Mouse (Mus musculus): Measurements from ENCODE around the gene Hexim2. TPM values are rescaled to one million over a fixed set of nuclear protein-coding genes. Genes with fewer than 3 reads are reported as not detected.

The Hexim2 gene
- polyA plus RNA-seq, 1 experiment from 2014 or later, result 15.0 TPM

GRCm38 (mm10) chr11:103113771-103114170 is 18.5 kb upstream of the Hexim2 start:
- Histone ChIP-seq H3K27ac (0 out of 2 replicates have a peak overlapping the region, but pooled peaks have one; percentile 17), H3K4me2 (no peak overlapping the region), H3K4me3 (no peak overlapping the region), H3K36me3 (no peaks in the 10 kb centered on the region), H3K9ac (no peak overlapping the region), H3K9me3 (no peaks in the 10 kb centered on the region), H3K27me3 (peaks cover 10% of the 10 kb centered on the region), H3K4me1 (peaks cover 35% of the 10 kb centered on the region)
- 48% methylated on average over 4 of the region's 4 CpGs for WGBS
- no peak for ATAC-seq (ENCODE audit: insufficient number of reproducible peaks, insufficient read depth, low FRiP score, low TSS enrichment, low read depth)

GRCm38 (mm10) chr11:103114270-103114943 is 17.8 kb upstream of the Hexim2 start:
- peak overlapping the region; percentile 93 for H3K27ac ChIP-seq
- WGBS, result 84% methylated on average over 11 of the region's 11 CpGs

GRCm38 (mm10) chr11:103115163-103116007 is 16.8 kb upstream of the Hexim2 start:
- peak; percentile 48; the same call in 1 of the 2 replicates for ATAC-seq (ENCODE audit: insufficient number of reproducible peaks, insufficient read depth, low FRiP score, low TSS enrichment, low read depth)
- Histone ChIP-seq H3K4me1 (peaks cover 38% of the 10 kb centered on the region), H3K36me3 (no peaks in the 10 kb centered on the region), H3K4me2 (peak overlapping the region; percentile 90), H3K9me3 (no peaks in the 10 kb centered on the region), H3K27ac (peak overlapping the region; percentile 93), H3K9ac (peak overlapping the region; percentile 81), H3K4me3 (peak overlapping the region; percentile 72), H3K27me3 (peaks cover 10% of the 10 kb centered on the region)
- WGBS, result 2% methylated on average over 34 of the region's 34 CpGs

More at GRCm38 (mm10) chr11:103114270-103114943, 17.8 kb upstream of the Hexim2 start:
- no peak for ATAC-seq (ENCODE audit: insufficient number of reproducible peaks, insufficient read depth, low FRiP score, low TSS enrichment, low read depth)
- Histone ChIP-seq H3K4me1 (peaks cover 38% of the 10 kb centered on the region), H3K36me3 (no peaks in the 10 kb centered on the region), H3K27me3 (peaks cover 10% of the 10 kb centered on the region), H3K4me3 (peak overlapping the region; percentile 72), H3K4me2 (peak overlapping the region; percentile 90), H3K9ac (peak overlapping the region; percentile 81), H3K9me3 (no peaks in the 10 kb centered on the region)

DNA sequence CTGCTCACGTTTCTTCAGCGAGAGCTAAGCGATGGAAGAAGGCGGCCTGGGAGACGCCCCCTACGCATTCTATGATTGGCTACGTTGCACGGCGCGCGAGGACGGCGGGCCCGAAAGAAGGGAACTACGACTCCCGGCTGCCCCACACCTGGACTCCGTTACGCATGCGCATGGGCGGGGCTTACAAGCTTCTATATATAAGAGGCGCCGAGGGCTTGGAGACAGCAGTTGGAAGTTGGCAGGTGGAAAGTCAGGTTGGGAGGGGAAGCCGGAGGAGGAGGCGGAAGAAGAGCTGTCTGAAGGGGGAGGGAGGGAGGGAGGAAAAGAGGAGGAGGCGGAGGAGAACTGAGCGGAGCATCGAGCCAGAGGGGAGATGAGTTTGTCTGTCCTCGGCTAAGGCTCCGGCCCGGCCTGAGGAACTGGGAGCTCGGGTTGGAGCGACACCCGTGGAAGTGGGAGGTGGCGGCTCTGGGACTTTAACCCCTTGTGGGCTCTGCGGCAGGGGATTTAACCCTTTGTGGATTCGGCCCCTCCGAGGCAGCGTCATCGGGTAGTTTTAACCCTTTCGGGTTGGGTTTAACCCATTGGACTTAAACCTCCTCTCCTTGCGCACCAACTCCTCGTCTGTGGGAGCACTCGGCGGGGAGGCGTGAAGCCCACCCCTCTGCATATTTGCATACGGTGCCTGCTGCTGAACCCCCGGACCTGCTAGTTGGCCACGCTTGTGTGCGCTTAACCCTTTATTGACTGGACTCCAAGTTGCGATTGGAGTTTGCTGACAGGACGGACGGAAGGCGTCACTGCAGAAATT is 16.0 kb upstream of the Hexim2 start, which contains the start of gene Hexim1:
TSS of gene Hexim1 (plus strand) at position 224 of the 811 bp plus-strand sequence.
- peak within 1 kb of the TSS; percentile 83 for H3K9ac ChIP-seq
- H3K36me3 ChIP-seq, result no peaks in the 10 kb centered on the region
- peaks cover 10% of the 10 kb centered on the region for H3K27me3 ChIP-seq
- peak within 1 kb of the TSS; percentile 93 for H3K27ac ChIP-seq
- H3K4me3 ChIP-seq, result peak within 1 kb of the TSS; percentile 72
- H3K4me2 ChIP-seq, result peak within 1 kb of the TSS; percentile 90
- no peaks in the 10 kb centered on the region for H3K9me3 ChIP-seq
- under 1% methylated on average over 53 of the region's 53 CpGs for WGBS
- H3K4me1 ChIP-seq, result peaks cover 36% of the 10 kb centered on the region
- peak; percentile 93 for ATAC-seq (ENCODE audit: insufficient number of reproducible peaks, insufficient read depth, low FRiP score, low TSS enrichment, low read depth)

DNA sequence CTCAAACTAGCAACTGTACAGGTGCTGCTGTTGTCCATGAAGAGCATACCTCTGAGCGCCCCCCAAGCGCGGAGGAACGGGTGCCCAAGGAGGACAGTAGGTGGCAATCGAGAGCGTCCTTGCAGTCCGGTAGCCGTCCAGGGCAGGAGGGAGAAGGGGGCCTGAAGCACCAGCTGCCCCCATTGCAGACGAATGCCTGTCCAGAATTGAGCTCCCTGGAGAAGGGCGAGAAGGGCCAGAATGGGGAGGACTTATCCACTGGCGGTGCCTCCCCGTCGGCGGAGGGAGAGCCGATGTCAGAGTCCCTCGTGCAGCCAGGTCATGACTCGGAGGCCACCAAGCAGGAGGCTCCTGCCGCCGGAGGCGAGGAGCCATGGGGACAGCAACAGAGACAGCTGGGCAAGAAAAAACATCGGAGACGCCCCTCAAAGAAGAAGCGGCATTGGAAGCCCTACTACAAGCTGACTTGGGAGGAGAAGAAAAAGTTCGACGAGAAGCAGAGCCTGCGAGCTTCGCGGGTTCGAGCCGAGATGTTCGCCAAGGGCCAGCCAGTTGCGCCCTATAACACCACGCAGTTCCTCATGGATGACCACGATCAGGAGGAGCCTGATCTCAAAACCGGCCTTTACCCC is 15.2 kb upstream of the Hexim2 start:
- Histone ChIP-seq H3K9me3 (no peaks in the 10 kb centered on the region), H3K4me1 (peaks cover 28% of the 10 kb centered on the region), H3K4me2 (peak overlapping the region; percentile 90), H3K27ac (peak overlapping the region; percentile 85), H3K4me3 (peak overlapping the region; percentile 72), H3K27me3 (peaks cover 10% of the 10 kb centered on the region), H3K36me3 (no peaks in the 10 kb centered on the region), H3K9ac (peak overlapping the region; percentile 83)
- under 1% methylated on average over 35 of the region's 35 CpGs for WGBS
- ATAC-seq (ENCODE audit: insufficient number of reproducible peaks, insufficient read depth, low FRiP score, low TSS enrichment, low read depth), result no peak

DNA sequence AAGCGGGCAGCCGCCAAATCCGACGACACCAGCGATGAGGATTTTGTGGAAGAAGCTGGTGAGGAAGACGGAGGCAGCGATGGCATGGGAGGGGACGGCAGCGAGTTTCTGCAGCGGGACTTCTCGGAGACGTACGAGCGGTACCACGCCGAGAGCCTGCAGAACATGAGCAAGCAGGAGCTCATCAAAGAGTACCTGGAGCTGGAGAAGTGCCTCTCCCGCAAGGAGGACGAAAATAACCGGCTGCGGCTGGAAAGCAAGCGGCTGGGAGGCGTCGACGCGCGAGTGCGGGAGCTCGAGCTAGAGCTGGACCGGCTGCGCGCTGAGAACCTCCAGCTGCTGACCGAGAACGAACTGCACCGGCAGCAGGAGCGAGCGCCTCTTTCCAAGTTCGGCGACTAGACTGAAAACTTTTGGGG is 14.6 kb upstream of the Hexim2 start:
- Histone ChIP-seq H3K4me3 (peak overlapping the region; percentile 72), H3K9ac (peak overlapping the region; percentile 83), H3K27me3 (peaks cover 6% of the 10 kb centered on the region), H3K27ac (peak overlapping the region; percentile 85), H3K9me3 (no peaks in the 10 kb centered on the region), H3K4me2 (peak overlapping the region; percentile 90), H3K4me1 (peaks cover 22% of the 10 kb centered on the region), H3K36me3 (no peaks in the 10 kb centered on the region)
- no peak for ATAC-seq (ENCODE audit: insufficient number of reproducible peaks, insufficient read depth, low FRiP score, low TSS enrichment, low read depth)
- WGBS, result under 1% methylated on average over 38 of the region's 38 CpGs

GRCm38 (mm10) chr11:103118866-103119265 is 13.4 kb upstream of the Hexim2 start:
- H3K4me2 ChIP-seq, result peak overlapping the region; percentile 90
- ATAC-seq (ENCODE audit: insufficient number of reproducible peaks, insufficient read depth, low FRiP score, low TSS enrichment, low read depth), result no peak

DNA sequence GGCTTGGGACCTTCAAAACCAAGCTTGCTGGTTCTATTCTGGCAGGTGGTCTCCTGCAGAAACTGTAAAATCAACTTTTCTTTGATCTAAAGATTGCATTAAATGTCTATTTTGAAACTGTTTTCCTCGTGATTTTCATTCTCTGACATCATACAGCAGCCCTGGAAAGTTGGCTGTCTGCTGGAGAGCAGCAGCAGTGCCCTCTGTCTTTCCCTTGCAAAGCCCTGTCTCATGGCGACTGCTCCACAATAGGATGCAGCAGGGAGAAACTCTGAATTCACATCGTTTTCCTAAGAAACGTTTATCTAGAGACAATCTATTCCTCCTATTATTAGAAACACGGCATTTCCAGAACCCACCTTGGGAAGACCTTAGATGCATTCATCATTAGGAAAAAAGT is 12.6 kb upstream of the Hexim2 start:
- ATAC-seq (ENCODE audit: insufficient number of reproducible peaks, insufficient read depth, low FRiP score, low TSS enrichment, low read depth), result no peak
- no peak overlapping the region for H3K27ac ChIP-seq
- WGBS, result 47% methylated on average over 5 of the region's 5 CpGs

More at GRCm38 (mm10) chr11:103118866-103119265, 13.4 kb upstream of the Hexim2 start:
- Histone ChIP-seq H3K27me3 (no peaks in the 10 kb centered on the region), H3K9ac (no peak overlapping the region), H3K9me3 (no peaks in the 10 kb centered on the region), H3K27ac (no peak overlapping the region), H3K36me3 (no peaks in the 10 kb centered on the region), H3K4me3 (peak overlapping the region; percentile 72), H3K4me1 (peaks cover 17% of the 10 kb centered on the region)
- 82% methylated on average over 2 of the region's 2 CpGs for WGBS

GRCm38 (mm10) chr11:103120315-103120714 is 11.9 kb upstream of the Hexim2 start:
- Histone ChIP-seq H3K27me3 (no peaks in the 10 kb centered on the region), H3K4me3 (no peak overlapping the region), H3K4me2 (no peak overlapping the region), H3K9ac (no peak overlapping the region), H3K4me1 (peaks cover 9% of the 10 kb centered on the region), H3K36me3 (no peaks in the 10 kb centered on the region), H3K9me3 (no peaks in the 10 kb centered on the region), H3K27ac (no peak overlapping the region)
- no peak for ATAC-seq (ENCODE audit: insufficient number of reproducible peaks, insufficient read depth, low FRiP score, low TSS enrichment, low read depth)
- 34% methylated on average over 5 of the region's 5 CpGs for WGBS

More for the DNA sequence above, 12.6 kb upstream of the Hexim2 start:
- Histone ChIP-seq H3K9ac (no peak overlapping the region), H3K4me1 (peaks cover 13% of the 10 kb centered on the region), H3K9me3 (no peaks in the 10 kb centered on the region), H3K27me3 (no peaks in the 10 kb centered on the region), H3K4me3 (no peak overlapping the region), H3K4me2 (no peak overlapping the region), H3K36me3 (no peaks in the 10 kb centered on the region)

DNA sequence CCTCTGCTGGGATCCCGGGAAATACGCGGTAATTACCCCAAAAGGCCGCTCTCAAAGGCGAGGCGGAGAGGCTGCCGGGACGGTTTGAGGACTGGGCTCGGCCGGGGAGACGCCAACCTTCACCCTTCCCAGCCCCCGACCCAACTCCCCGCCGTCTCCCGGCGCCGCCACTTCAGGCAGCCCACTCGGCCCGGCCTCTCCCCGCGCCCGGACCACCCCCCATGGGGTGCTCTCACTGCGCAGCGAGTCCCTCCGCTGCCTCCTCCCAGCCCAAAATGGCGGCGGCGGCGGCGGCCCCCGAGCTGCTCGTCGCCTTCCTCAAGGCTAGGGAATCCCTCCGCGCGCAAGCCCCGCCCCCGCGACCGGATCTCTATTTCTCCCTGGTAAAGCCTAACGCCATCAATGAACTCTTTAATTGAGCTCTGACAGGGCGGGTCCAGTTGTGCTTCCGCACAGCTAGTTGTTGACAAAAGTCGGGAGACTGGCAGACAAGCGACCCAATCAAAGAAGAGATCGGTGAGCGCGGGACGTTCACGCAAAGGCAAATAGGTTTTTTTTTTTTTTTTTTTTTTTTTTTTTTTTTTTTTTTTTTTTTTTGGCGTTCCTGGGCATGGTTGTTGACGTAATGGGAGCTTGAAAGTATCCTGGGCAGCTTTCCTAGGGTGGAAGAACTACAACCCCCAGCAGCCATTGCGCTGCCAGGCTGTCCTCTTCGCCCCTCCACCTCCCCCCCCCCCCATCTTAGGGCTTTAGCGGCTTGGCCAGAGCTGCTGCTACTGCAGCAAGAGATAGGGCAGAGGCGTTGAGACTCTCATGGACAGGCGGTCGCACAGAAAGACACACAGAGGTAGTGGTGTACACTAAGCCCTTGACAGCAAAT is 587 bp downstream of the Hexim2 start:
- WGBS, result under 1% methylated on average over 58 of the region's 58 CpGs
- Histone ChIP-seq H3K9me3 (no peaks in the 10 kb centered on the region), H3K27ac (peak overlapping the region; percentile 99), H3K9ac (peak overlapping the region; percentile 100), H3K27me3 (no peaks in the 10 kb centered on the region), H3K4me2 (peak overlapping the region; percentile 69), H3K36me3 (no peaks in the 10 kb centered on the region; the same call in 1 of the 2 replicates), H3K4me1 (peaks cover 42% of the 10 kb centered on the region), H3K4me3 (peak overlapping the region; percentile 88)
- peak; percentile 88 for ATAC-seq (ENCODE audit: insufficient number of reproducible peaks, insufficient read depth, low FRiP score, low TSS enrichment, low read depth)

Data from embryonic facial prominence, embryonic 13.5 days (tissue).